Mouse (Mus musculus): ENCODE measurements around the gene Rpl38.
"Not testable (repeated sequence)": the region's sequence is repeated elsewhere in the genome, so short reads cannot be mapped to it uniquely, and the experiment has no call there.

Rpl38 gene

GRCm38 (mm10) chr11:114656994-114657644 lies 11.2 kb upstream of the Rpl38 start:
- no peak for DNase-seq (ENCODE audit: low read depth, low spot score)

- no peak for DNase-seq (ENCODE audit: low read depth, low spot score)
Observed at GRCm38 (mm10) chr11:114657737-114658136, 10.6 kb upstream of the Rpl38 start.

- DNase-seq (ENCODE audit: low read depth, low spot score) = no peak
Observed at GRCm38 (mm10) chr11:114662161-114662560, 6.2 kb upstream of the Rpl38 start.

GRCm38 (mm10) chr11:114662746-114663362 lies 5.5 kb upstream of the Rpl38 start:
- DNase-seq (ENCODE audit: low read depth, low spot score) = no peak

- no peak for DNase-seq (ENCODE audit: low read depth, low spot score)
Observed at GRCm38 (mm10) chr11:114664164-114664563, 4.2 kb upstream of the Rpl38 start.

GRCm38 (mm10) chr11:114665463-114665862 lies 2.9 kb upstream of the Rpl38 start:
- DNase-seq (ENCODE audit: low read depth, low spot score) = no peak

- DNase-seq (ENCODE audit: low read depth, low spot score) = no peak
Observed at GRCm38 (mm10) chr11:114666786-114667185, 1.5 kb upstream of the Rpl38 start.

GRCm38 (mm10) chr11:114667236-114667931 lies 940 bp upstream of the Rpl38 start:
- DNase-seq (ENCODE audit: low read depth, low spot score) = no peak

GRCm38 (mm10) chr11:114667932-114668285 lies 415 bp upstream of the Rpl38 start:
- not testable (repeated sequence) for DNase-seq (ENCODE audit: low read depth, low spot score)

GRCm38 (mm10) chr11:114668741-114669623 lies 658 bp downstream of the Rpl38 start:
- DNase-seq (ENCODE audit: low read depth, low spot score) = peak; percentile 49

- DNase-seq (ENCODE audit: low read depth, low spot score) = no peak
Observed at GRCm38 (mm10) chr11:114669651-114670168, 1.4 kb downstream of the Rpl38 start.

GRCm38 (mm10) chr11:114671147-114671546 lies 2.8 kb downstream of the Rpl38 start:
- DNase-seq (ENCODE audit: low read depth, low spot score) = no peak

GRCm38 (mm10) chr11:114672794-114673718 lies 4.7 kb downstream of the Rpl38 start:
- DNase-seq (ENCODE audit: low read depth, low spot score) = no peak

- no peak for DNase-seq (ENCODE audit: low read depth, low spot score)
Observed at GRCm38 (mm10) chr11:114673719-114674050, 5.4 kb downstream of the Rpl38 start.

GRCm38 (mm10) chr11:114674180-114674579 lies 5.9 kb downstream of the Rpl38 start:
- DNase-seq (ENCODE audit: low read depth, low spot score) = no peak

- DNase-seq (ENCODE audit: low read depth, low spot score) = not testable (repeated sequence)
Observed at GRCm38 (mm10) chr11:114674796-114675195, 6.5 kb downstream of the Rpl38 start.

- DNase-seq (ENCODE audit: low read depth, low spot score) = peak; percentile 32
Observed at GRCm38 (mm10) chr11:114675341-114675825, 7.1 kb downstream of the Rpl38 start, which contains the start of gene Ttyh2. TSS of gene Ttyh2 (plus strand) at chr11:114675431.

- no peak for DNase-seq (ENCODE audit: low read depth, low spot score)
Observed at GRCm38 (mm10) chr11:114675826-114676401, 7.6 kb downstream of the Rpl38 start.

- DNase-seq (ENCODE audit: low read depth, low spot score) = no peak
Observed at GRCm38 (mm10) chr11:114676431-114676830, 8.1 kb downstream of the Rpl38 start.

- DNase-seq (ENCODE audit: low read depth, low spot score) = no peak
Observed at GRCm38 (mm10) chr11:114676896-114677530, 8.7 kb downstream of the Rpl38 start.
